Mouse (Mus musculus) MEL (cell line): ENCODE measurements at regions not wholly inside any gene's neighbourhood (a gene's known extent, or its start where the extent isn't known, plus 50 kb on each side); places are given as distances from the start of the nearest gene placed in this dataset.

Experiments
- CTCF ChIP-seq, 3 experiments: IDR thresholded peaks in 2 of 3; conservative IDR thresholded peaks in 1 of 3; 2 replicates each; pipeline ENCODE4 v1.5.1; 2011 to 2012; ENCODE audit warnings: low read length in 3 of 3, low read depth in 2 of 3, mild to moderate bottlenecking in 2 of 3, improper control_type of control experiment in 1 of 3, inconsistent platforms in 1 of 3, mixed read lengths in 1 of 3, moderate library complexity in 1 of 3; ENCODE audit not compliant: control insufficient read depth in 1 of 3, insufficient read depth in 1 of 3, poor library complexity in 1 of 3, severe bottlenecking in 1 of 3
- ETS1 ChIP-seq: IDR thresholded peaks from 2 replicates; pipeline ENCODE4 v1.6.1; 2012; ENCODE audit warnings: low read depth, mild to moderate bottlenecking, inconsistent platforms, low read length, improper control_type of control experiment, moderate library complexity
- HCFC1 ChIP-seq: IDR thresholded peaks from 2 replicates; pipeline ENCODE4 v1.6.1; 2012; ENCODE audit warnings: low read depth, mild to moderate bottlenecking, inconsistent platforms, low read length, improper control_type of control experiment, moderate library complexity
- TCF12 ChIP-seq: IDR thresholded peaks from 2 replicates; pipeline ENCODE4 v1.6.1; 2014; ENCODE audit warnings: low read depth, mild to moderate bottlenecking, inconsistent platforms, low read length, improper control_type of control experiment, moderate library complexity

- TF ChIP-seq TCF12 (no peak), HCFC1 (no peak), ETS1 (no peak), CTCF (IDR thresholded peaks at IDR 0.05 in 2 of 3, conservative IDR thresholded peaks at IDR 0.05 in 1 of 3; ENCODE audit: control insufficient read depth in 1 of 3, insufficient read depth in 1 of 3, low read depth in 2 of 3, low read length in 3 of 3, poor library complexity in 1 of 3, severe bottlenecking in 1 of 3) (no peak)
Measured at GRCm38 (mm10) chr10:51816626-51817025, 139.1 kb downstream of the Rfx6 start.
